Mouse (Mus musculus): Measurements from ENCODE around the gene 9330182L06Rik. TPM values are rescaled to one million over a fixed set of nuclear protein-coding genes. Genes with fewer than 3 reads are reported as not detected.

9330182L06Rik gene
- 0.61 TPM in 1 of 2 replicates, not detected in the other for polyA plus RNA-seq (2012; ENCODE audit: low replicate concordance)

GRCm38 (mm10) chr5:9265586-9266279 is at the start of gene 9330182L06Rik:
Gene 9330182L06Rik (plus strand): TSS chr5:9266118.

Other genes with a start within 250 kb of the 9330182L06Rik start
- gene Tmem243, start 165.4 kb upstream of the 9330182L06Rik start, polyA plus RNA-seq (2012; ENCODE audit: low replicate concordance): 14.8 and 15.0 TPM in 2 replicates
- gene Dmtf1, start 104.3 kb upstream of the 9330182L06Rik start, polyA plus RNA-seq (2012; ENCODE audit: low replicate concordance): 0.90 and 1.9 TPM in 2 replicates

Data from leukemia stem cell, adult 10-12 weeks (primary cell).